Mouse (Mus musculus) heart, postnatal 0 days (tissue): ENCODE measurements around the gene Fam171a1.

Source experiments
- CTCF ChIP-seq: IDR thresholded peaks from 2 replicates; pipeline ENCODE4 v1.5.1; 2016; ENCODE audit warnings: antibody characterized with exemption, control low read depth, low read depth
- EP300 ChIP-seq: IDR thresholded peaks from 2 replicates; pipeline ENCODE4 v1.6.1; 2016; ENCODE audit warnings: antibody characterized with exemption, low read depth

DNA sequence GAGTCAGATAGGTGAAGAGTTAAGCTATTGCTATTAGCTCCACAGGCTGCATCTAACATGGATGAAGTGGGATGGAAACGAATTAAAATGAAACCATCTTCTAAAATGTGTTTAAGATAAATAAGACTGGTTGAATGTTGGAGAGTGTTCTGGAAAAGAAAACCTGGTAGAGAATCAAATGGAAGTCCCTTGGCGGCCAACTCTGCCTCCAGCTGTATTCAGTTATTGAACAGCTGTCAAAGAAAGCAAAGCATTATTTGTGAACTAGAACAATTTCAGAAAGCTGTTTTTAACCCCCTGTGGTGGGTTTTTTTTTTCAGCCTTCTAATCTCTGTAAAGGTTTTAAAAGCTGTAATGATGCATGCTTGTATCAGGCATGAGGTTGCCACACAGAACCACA lies 41.0 kb downstream of the Fam171a1 start:
- TF ChIP-seq CTCF (no peak), EP300 (no peak)
